Mouse (Mus musculus) urinary bladder, postnatal 10 days (tissue): ENCODE measurements around the gene Gsc2.
"Not testable (repeated sequence)": the region's sequence is repeated elsewhere in the genome, so short reads cannot be mapped to it uniquely, and the experiment has no call there.

ENCODE experiments used
- DNase-seq: peaks from one replicate; pipeline ENCODE4 v3.0.0; 2022; ENCODE audit warnings: low spot score

Gene Gsc2

GRCm38 (mm10) chr16:17914307-17915249, at the start of gene Gsc2:
Gene Gsc2 (minus strand): TSS chr16:17915059.
- DNase-seq: no peak

- no peak for DNase-seq
Measured at GRCm38 (mm10) chr16:17962091-17962490, 47.2 kb upstream of the Gsc2 start.

- DNase-seq: not testable (repeated sequence)
Measured at GRCm38 (mm10) chr16:17956052-17956638, 41.3 kb upstream of the Gsc2 start.

- no peak for DNase-seq
Measured at GRCm38 (mm10) chr16:17951618-17952017, 36.8 kb upstream of the Gsc2 start.

- DNase-seq: no peak
Measured at GRCm38 (mm10) chr16:17950068-17950467, 35.2 kb upstream of the Gsc2 start.

GRCm38 (mm10) chr16:17949421-17949877, 34.6 kb upstream of the Gsc2 start:
- DNase-seq: no peak

GRCm38 (mm10) chr16:17945081-17945831, 30.4 kb upstream of the Gsc2 start:
- no peak for DNase-seq

- DNase-seq: no peak
Measured at GRCm38 (mm10) chr16:17943466-17943865, 28.6 kb upstream of the Gsc2 start.

GRCm38 (mm10) chr16:17939255-17939751, 24.4 kb upstream of the Gsc2 start:
- DNase-seq: no peak

GRCm38 (mm10) chr16:17938821-17939220, 24.0 kb upstream of the Gsc2 start:
- no peak for DNase-seq

- DNase-seq: no peak
Measured at GRCm38 (mm10) chr16:17938187-17938586, 23.3 kb upstream of the Gsc2 start.

GRCm38 (mm10) chr16:17936776-17937175, 21.9 kb upstream of the Gsc2 start:
- DNase-seq: no peak

GRCm38 (mm10) chr16:17934445-17934910, 19.6 kb upstream of the Gsc2 start:
- no peak for DNase-seq

GRCm38 (mm10) chr16:17933594-17934444, 19.0 kb upstream of the Gsc2 start:
- DNase-seq: no peak

- DNase-seq: no peak
Measured at GRCm38 (mm10) chr16:17931906-17932460, 17.1 kb upstream of the Gsc2 start.

- no peak for DNase-seq
Measured at GRCm38 (mm10) chr16:17929631-17930030, 14.8 kb upstream of the Gsc2 start.

- DNase-seq: no peak
Measured at GRCm38 (mm10) chr16:17929211-17929610, 14.4 kb upstream of the Gsc2 start.

- DNase-seq: no peak
Measured at GRCm38 (mm10) chr16:17928627-17929104, 13.8 kb upstream of the Gsc2 start.

GRCm38 (mm10) chr16:17928087-17928580, 13.3 kb upstream of the Gsc2 start, which contains the start of gene Slc25a1:
Gene Slc25a1 (minus strand): TSS chr16:17928219.
- peak; percentile 42 for DNase-seq

GRCm38 (mm10) chr16:17927351-17928082, 12.7 kb upstream of the Gsc2 start:
- no peak for DNase-seq
